Mouse (Mus musculus) liver, adult 2 months (tissue): Measurements from ENCODE around the gene Cd84.

Source experiments
- CTCF ChIP-seq: fragments of 200-500 bp; IDR thresholded peaks from 2 replicates; pipeline ENCODE4 v1.5.1; 2011; ENCODE audit warnings: low read depth, low read length, control low read depth
- POLR2A ChIP-seq: fragments of 200-500 bp; IDR thresholded peaks from 2 replicates; pipeline ENCODE4 v1.6.1; 2011; ENCODE audit warnings: low read length, control low read depth; ENCODE audit not compliant: insufficient read depth; ENCODE audit errors: extremely low read depth

DNA sequence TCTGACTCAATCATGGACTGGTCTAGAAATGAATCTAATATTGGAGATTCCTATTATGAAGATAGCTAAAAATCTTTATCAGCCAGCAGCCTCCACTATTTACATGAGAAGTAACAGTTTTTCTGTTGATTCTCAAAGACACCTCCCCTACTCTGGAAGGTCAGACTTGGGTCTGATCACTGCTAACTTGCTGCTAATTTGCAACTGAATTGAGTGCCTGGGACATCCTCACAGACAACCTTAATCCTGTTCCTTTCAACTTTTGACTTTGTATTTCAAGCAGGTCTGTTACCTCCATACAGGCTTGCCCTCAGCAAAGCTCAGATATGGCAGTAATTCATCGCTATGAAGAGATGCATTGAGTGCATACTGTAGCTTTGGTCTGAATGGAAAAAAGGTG, 64.5 kb downstream of the Cd84 start:
- TF ChIP-seq CTCF (no peak), POLR2A (no peak)
